Mouse (Mus musculus) embryonic facial prominence, embryonic 15.5 days (tissue): ENCODE data around the gene Cldn34a. TPM values are rescaled to one million over a fixed set of nuclear protein-coding genes. Genes with fewer than 3 reads are reported as not detected.
"Not testable (repeated sequence)": the region's sequence is repeated elsewhere in the genome, so short reads cannot be mapped to it uniquely, and the experiment has no call there.

Experiments used
- ATAC-seq: fragments of 200-750 bp; cut with Nextera tagmentation; 2 replicates; pipeline ENCODE4 v1.8.0; 2017; ENCODE audit warnings: low read depth, moderate TSS enrichment; ENCODE audit not compliant: insufficient number of reproducible peaks, low FRiP score, low TSS enrichment
- H3K27ac ChIP-seq: fragments of 300-500 bp; sonication (generic); replicated peaks from 2 replicates; pipeline ENCODE4 v1.5.1; 2015; ENCODE audit warnings: mild to moderate bottlenecking, inconsistent platforms
- H3K27me3 ChIP-seq: fragments of 300-500 bp; sonication (generic); 2 replicates; pipeline ENCODE4 v1.6.1; 2015; ENCODE audit warnings: inconsistent platforms
- H3K36me3 ChIP-seq: fragments of 300-500 bp; sonication (generic); 2 replicates; pipeline ENCODE4 v1.6.1; 2015; ENCODE audit warnings: mild to moderate bottlenecking, inconsistent platforms
- H3K4me1 ChIP-seq: fragments of 300-500 bp; sonication (generic); 2 replicates; pipeline ENCODE4 v1.6.1; 2015; ENCODE audit warnings: inconsistent platforms
- H3K4me2 ChIP-seq: fragments of 300-500 bp; sonication (generic); replicated peaks from 2 replicates; pipeline ENCODE4 v1.6.1; 2015; ENCODE audit warnings: mild to moderate bottlenecking, inconsistent platforms
- H3K4me3 ChIP-seq: fragments of 300-500 bp; sonication (generic); replicated peaks from 2 replicates; pipeline ENCODE4 v1.5.1; 2015; ENCODE audit warnings: mild to moderate bottlenecking, inconsistent platforms
- H3K9ac ChIP-seq: fragments of 300-500 bp; sonication (generic); 2 replicates; pipeline ENCODE4 v1.6.1; 2015; ENCODE audit warnings: inconsistent platforms
- H3K9me3 ChIP-seq: fragments of 300-500 bp; sonication (generic); replicated peaks from 2 replicates; pipeline ENCODE4 v1.6.1; 2016; ENCODE audit warnings: inconsistent platforms
- WGBS: fragments of 180-500 bp; shearing (Covaris S2); methylation state at CpG from one replicate; pipeline ENCODE4 v1.1.7; 2015; 5-methylcytosine and 5-hydroxymethylcytosine counted together
- polyA plus RNA-seq: library from polyadenylated mRNA; unstranded; fragments of >200 nt; fragmentation: Nextera tagmentation; extraction: Ambion mirVana; gene quantifications from 2 replicates; pipeline ENCODE4 v1.2.1, GENCODE M21; 2015

Cldn34a gene
- polyA plus RNA-seq: not detected in 2 replicates

DNA sequence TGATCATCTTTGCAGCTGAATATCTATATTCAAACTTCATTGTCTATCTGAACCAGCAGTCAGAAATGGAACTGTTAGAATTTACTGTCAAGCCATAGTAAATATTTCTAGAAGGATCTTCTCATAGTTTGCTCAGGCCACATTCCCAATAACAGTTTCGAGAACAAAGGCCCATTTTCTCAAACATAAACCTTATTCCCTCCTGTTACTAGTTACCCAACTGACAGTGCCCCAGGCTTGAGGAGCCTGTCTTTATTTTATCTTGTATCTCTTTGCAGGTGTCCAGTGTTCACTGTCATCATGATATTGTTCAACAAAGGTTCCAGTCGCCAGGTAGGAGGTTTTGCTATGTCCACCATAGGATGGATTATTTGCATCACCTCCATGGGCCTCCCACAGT is at the start of gene Cldn34a:
TSS of gene Cldn34a (plus strand) at position 301 of the 400 bp plus-strand sequence.
- ATAC-seq: no peak
- Histone ChIP-seq H3K27ac (no peak within 1 kb of the TSS), H3K9ac (no peak within 1 kb of the TSS), H3K36me3 (no peaks in the 10 kb centered on the region), H3K4me1 (no peaks in the 10 kb centered on the region), H3K4me2 (no peak within 1 kb of the TSS), H3K27me3 (peaks cover 5% of the 10 kb centered on the region; the same call in 1 of the 2 replicates), H3K9me3 (no peaks in the 10 kb centered on the region), H3K4me3 (no peak within 1 kb of the TSS)
- 63% methylated on average over 2 of the region's 2 CpGs for WGBS

- not testable (repeated sequence) for ATAC-seq, H3K9me3 ChIP-seq, H3K27me3 ChIP-seq, H3K9ac ChIP-seq, H3K4me3 ChIP-seq, H3K4me2 ChIP-seq, H3K4me1 ChIP-seq, H3K36me3 ChIP-seq, H3K27ac ChIP-seq
- WGBS: 73% methylated on average over 2 of the region's 2 CpGs
Observed at GRCm38 (mm10) chrX:152518611-152519010, 44.5 kb upstream of the Cldn34a start.

- peaks cover 5% of the 10 kb centered on the region; the same call in 1 of the 2 replicates for H3K27me3 ChIP-seq
- no peak for ATAC-seq
- no peaks in the 10 kb centered on the region for H3K36me3 ChIP-seq
- H3K9ac ChIP-seq: no peak overlapping the region
- no peak overlapping the region for H3K4me3 ChIP-seq
- H3K9me3 ChIP-seq: no peaks in the 10 kb centered on the region
- no peaks in the 10 kb centered on the region for H3K4me1 ChIP-seq
- no peak overlapping the region for H3K27ac ChIP-seq
- 73% methylated on average over 1 of the region's 1 CpGs for WGBS
- no peak overlapping the region for H3K4me2 ChIP-seq
Observed at GRCm38 (mm10) chrX:152545736-152546135, 17.4 kb upstream of the Cldn34a start.

GRCm38 (mm10) chrX:152548180-152548579 is 15.0 kb upstream of the Cldn34a start:
- peaks cover 2% of the 10 kb centered on the region; the same call in 1 of the 2 replicates for H3K27me3 ChIP-seq
- H3K9ac ChIP-seq: no peak overlapping the region
- no peak overlapping the region for H3K4me2 ChIP-seq
- no peak overlapping the region for H3K4me3 ChIP-seq
- no peaks in the 10 kb centered on the region for H3K4me1 ChIP-seq
- WGBS: 20% methylated on average over 1 of the region's 1 CpGs
- H3K36me3 ChIP-seq: no peaks in the 10 kb centered on the region
- H3K9me3 ChIP-seq: no peaks in the 10 kb centered on the region
- no peak for ATAC-seq
- H3K27ac ChIP-seq: no peak overlapping the region

- Histone ChIP-seq H3K27me3 (no peaks in the 10 kb centered on the region), H3K9me3 (no peaks in the 10 kb centered on the region), H3K4me3 (no peak overlapping the region), H3K36me3 (no peaks in the 10 kb centered on the region), H3K9ac (no peak overlapping the region), H3K4me1 (no peaks in the 10 kb centered on the region), H3K4me2 (no peak overlapping the region), H3K27ac (no peak overlapping the region)
- 71% methylated on average over 6 of the region's 6 CpGs for WGBS
- no peak for ATAC-seq
Observed at GRCm38 (mm10) chrX:152557446-152557845, 5.7 kb upstream of the Cldn34a start.

Other genes starting within 250 kb of the Cldn34a start
- gene Kantr, start 235.8 kb upstream of the Cldn34a start, polyA plus RNA-seq: 14.9 and 15.5 TPM in 2 replicates
- 35.3 and 42.8 TPM in 2 replicates for gene Tspyl2, start 220.9 kb upstream of the Cldn34a start, polyA plus RNA-seq
- 3.8 and 4.5 TPM in 2 replicates for gene Gpr173, start 194.6 kb upstream of the Cldn34a start, polyA plus RNA-seq
- 5.5 and 5.7 TPM in 2 replicates for gene Shroom2, start 206.1 kb downstream of the Cldn34a start, polyA plus RNA-seq
- gene Gpr143, start 218.6 kb downstream of the Cldn34a start, polyA plus RNA-seq: 0.83 and 0.85 TPM in 2 replicates